Mouse (Mus musculus): ENCODE data around the gene Zfp512.
"Not testable (repeated sequence)": the region's sequence is repeated elsewhere in the genome, so short reads cannot be mapped to it uniquely, and the experiment has no call there.

Gene Zfp512

GRCm38 (mm10) chr5:31451878-31452561, at the start of gene Zfp512:
Gene Zfp512, plus strand, starts transcription at chr5:31452431.
- peak; percentile 95 to 97 for DNase-seq (ENCODE audit: low spot score in 2 of 2)

GRCm38 (mm10) chr5:31434727-31435126, 17.5 kb upstream of the Zfp512 start:
- not testable (repeated sequence) for DNase-seq (ENCODE audit: low spot score in 2 of 2)

GRCm38 (mm10) chr5:31451336-31451735, 895 bp upstream of the Zfp512 start:
- no peak for DNase-seq (ENCODE audit: low spot score in 2 of 2)

- DNase-seq (ENCODE audit: low spot score in 2 of 2): no peak
Observed at GRCm38 (mm10) chr5:31452562-31452878, 289 bp downstream of the Zfp512 start.

- DNase-seq (ENCODE audit: low spot score in 2 of 2): no peak
Observed at GRCm38 (mm10) chr5:31452886-31453410, 717 bp downstream of the Zfp512 start.

GRCm38 (mm10) chr5:31467798-31468197, 15.6 kb downstream of the Zfp512 start:
- peak in 1 of 2 experiments; percentile 8 for DNase-seq (ENCODE audit: low spot score in 2 of 2)

- no peak for DNase-seq (ENCODE audit: low spot score in 2 of 2)
Observed at GRCm38 (mm10) chr5:31469711-31470110, 17.5 kb downstream of the Zfp512 start.

GRCm38 (mm10) chr5:31470334-31470733, 18.1 kb downstream of the Zfp512 start:
- DNase-seq (ENCODE audit: low spot score in 2 of 2): peak in 1 of 2 experiments; percentile 42

GRCm38 (mm10) chr5:31480536-31480935, 28.3 kb downstream of the Zfp512 start:
- no peak for DNase-seq (ENCODE audit: low spot score in 2 of 2)

- DNase-seq (ENCODE audit: low spot score in 2 of 2): no peak
Observed at GRCm38 (mm10) chr5:31485440-31485839, 33.2 kb downstream of the Zfp512 start, which contains the start of gene 4930548H24Rik. Gene 4930548H24Rik, plus strand, starts transcription at chr5:31485740.

GRCm38 (mm10) chr5:31487889-31488288, 35.7 kb downstream of the Zfp512 start:
- peak in 1 of 2 experiments; percentile 33 for DNase-seq (ENCODE audit: low spot score in 2 of 2)

GRCm38 (mm10) chr5:31489116-31489769, 37.0 kb downstream of the Zfp512 start:
- no peak for DNase-seq (ENCODE audit: low spot score in 2 of 2)

- no peak for DNase-seq (ENCODE audit: low spot score in 2 of 2)
Observed at GRCm38 (mm10) chr5:31492031-31492430, 39.8 kb downstream of the Zfp512 start.

GRCm38 (mm10) chr5:31494513-31495297, 42.5 kb downstream of the Zfp512 start, which contains the start of gene Gpn1:
Gene Gpn1, plus strand, starts transcription at chr5:31494741.
- peak; percentile 87 to 88 for DNase-seq (ENCODE audit: low spot score in 2 of 2)

- DNase-seq (ENCODE audit: low spot score in 2 of 2): no peak
Observed at GRCm38 (mm10) chr5:31504843-31505242, 52.6 kb downstream of the Zfp512 start.

- peak; percentile 3 to 20 for DNase-seq (ENCODE audit: low spot score in 2 of 2)
Observed at GRCm38 (mm10) chr5:31512481-31512880, 60.2 kb downstream of the Zfp512 start.

- no peak for DNase-seq (ENCODE audit: low spot score in 2 of 2)
Observed at GRCm38 (mm10) chr5:31520556-31520955, 68.3 kb downstream of the Zfp512 start.

GRCm38 (mm10) chr5:31526354-31527116, 74.3 kb downstream of the Zfp512 start, which contains the start of gene Slc4a1ap:
Gene Slc4a1ap, plus strand, starts transcription at chr5:31526995.
- peak; percentile 67 to 69 for DNase-seq (ENCODE audit: low spot score in 2 of 2)

- DNase-seq (ENCODE audit: low spot score in 2 of 2): peak in 1 of 2 experiments; percentile 4
Observed at GRCm38 (mm10) chr5:31527117-31527680, 75.0 kb downstream of the Zfp512 start.

GRCm38 (mm10) chr5:31527707-31528106, 75.5 kb downstream of the Zfp512 start, which contains the start of gene Supt7l:
Gene Supt7l, minus strand, starts transcription at chr5:31527807.
- not testable (repeated sequence) for DNase-seq (ENCODE audit: low spot score in 2 of 2)

- DNase-seq (ENCODE audit: low spot score in 2 of 2): no peak
Observed at GRCm38 (mm10) chr5:31528560-31528959, 76.3 kb downstream of the Zfp512 start.
